Mouse (Mus musculus) heart, postnatal 0 days (tissue): ENCODE measurements around the gene Myof. TPM values are rescaled to one million over a fixed set of nuclear protein-coding genes. Genes with fewer than 3 reads are reported as not detected.
A peak's percentile ranks its signal among the peaks of the same experiment; 100 is the strongest.

Source experiments
- ATAC-seq: fragments of 200-750 bp; cut with Nextera tagmentation; 2 replicates; pipeline ENCODE4 v1.8.0; 2017; ENCODE audit warnings: low read depth, moderate number of reproducible peaks, moderate library complexity; ENCODE audit not compliant: insufficient read depth
- DNase-seq: peaks from one replicate; pipeline ENCODE4 v3.0.0-alpha.2; 2016; ENCODE audit warnings: low spot score
- H3K27ac ChIP-seq: fragments of 300-500 bp; sonication (generic); 2 replicates; pipeline ENCODE4 v1.5.1; 2014; ENCODE audit warnings: low read depth, mild to moderate bottlenecking
- H3K27me3 ChIP-seq: fragments of 300-500 bp; sonication (generic); 2 replicates; pipeline ENCODE4 v1.6.1; 2014; ENCODE audit warnings: low read length, mixed read lengths; ENCODE audit not compliant: control insufficient read depth, insufficient read depth
- H3K36me3 ChIP-seq: fragments of 300-500 bp; sonication (generic); replicated peaks from 2 replicates; pipeline ENCODE4 v1.6.1; 2014; ENCODE audit warnings: low read length, mixed read lengths; ENCODE audit not compliant: control insufficient read depth, insufficient read depth
- H3K4me1 ChIP-seq: fragments of 300-500 bp; sonication (generic); 2 replicates; pipeline ENCODE4 v1.6.1; 2014; ENCODE audit warnings: antibody characterized with exemption; ENCODE audit not compliant: control insufficient read depth, insufficient read depth
- H3K4me2 ChIP-seq: fragments of 300-500 bp; sonication (generic); 2 replicates; pipeline ENCODE4 v1.6.1; 2014; ENCODE audit warnings: low read depth, mild to moderate bottlenecking, low read length, moderate library complexity
- H3K4me3 ChIP-seq: fragments of 300-500 bp; sonication (generic); 2 replicates; pipeline ENCODE4 v1.5.1; 2014; ENCODE audit warnings: low read depth, low read length
- H3K9ac ChIP-seq: fragments of 300-500 bp; sonication (generic); replicated peaks from 2 replicates; pipeline ENCODE4 v1.6.1; 2014; ENCODE audit warnings: low read depth, low read length, mixed read lengths
- H3K9me3 ChIP-seq: fragments of 300-500 bp; sonication (generic); replicated peaks from 2 replicates; pipeline ENCODE4 v1.6.1; 2016; ENCODE audit warnings: low read length; ENCODE audit not compliant: control insufficient read depth
- CTCF ChIP-seq: IDR thresholded peaks from 2 replicates; pipeline ENCODE4 v1.5.1; 2016; ENCODE audit warnings: antibody characterized with exemption, control low read depth, low read depth
- EP300 ChIP-seq: IDR thresholded peaks from 2 replicates; pipeline ENCODE4 v1.6.1; 2016; ENCODE audit warnings: antibody characterized with exemption, low read depth
- WGBS: fragments of 180-500 bp; shearing (Covaris S2); extraction: QIAGEN DNeasy Blood & Tissue Kit; methylation state at CpG from one replicate; pipeline ENCODE4 v1.1.7; 2014; 5-methylcytosine and 5-hydroxymethylcytosine counted together
- polyA plus RNA-seq: library from polyadenylated mRNA; unstranded; fragments of >200 nt; fragmentation: Nextera tagmentation; extraction: Ambion mirVana; gene quantifications from 2 replicates; pipeline ENCODE4 v1.2.1, GENCODE M21; 2015
- total RNA-seq: library from RNA; depleted of rRNA; stranded (reverse); fragments of >200 nt; gene quantifications from 2 replicates; pipeline ENCODE4 v1.2.3, GENCODE M21; 2014; ENCODE audit warnings: low replicate concordance

Myof gene
- total and polyA plus RNA-seq, 2 experiments from 2014 or later: 2.8 to 9.5 TPM

DNA sequence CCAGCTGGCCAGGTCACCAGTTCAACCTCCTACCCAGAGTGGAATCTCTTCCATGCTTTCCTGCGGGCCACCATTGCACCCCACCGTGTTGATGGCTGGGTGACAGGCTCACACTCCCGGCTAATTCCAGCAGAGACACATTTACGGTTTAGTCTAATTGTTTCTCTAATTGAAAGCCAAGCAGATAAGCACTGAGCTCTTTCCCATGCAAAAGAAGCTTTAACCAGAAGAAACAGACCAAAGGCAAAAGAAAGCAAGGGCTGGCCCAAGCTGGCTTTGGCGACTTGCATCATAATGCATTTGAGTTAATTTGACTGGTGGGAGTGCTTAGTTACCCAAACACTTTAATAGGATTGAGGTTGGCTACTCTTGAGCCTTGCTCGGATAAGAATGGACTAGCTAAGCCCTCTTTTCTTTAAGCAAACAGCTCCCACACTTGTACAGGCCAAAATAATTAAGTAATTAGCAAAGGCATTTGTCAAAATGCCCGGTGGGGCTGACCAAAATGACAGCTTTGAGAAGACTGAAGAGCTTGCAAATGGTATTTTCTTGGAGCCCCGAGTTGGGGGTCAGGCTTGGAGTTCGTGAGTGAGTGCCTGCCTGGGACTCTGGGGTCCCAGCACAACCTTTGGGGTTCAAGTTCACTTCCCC is 161.8 kb downstream of the Myof start:
- no peaks in the 10 kb centered on the region for H3K36me3 ChIP-seq
- no peak overlapping the region for H3K27ac ChIP-seq
- H3K4me2 ChIP-seq: no peak overlapping the region
- H3K27me3 ChIP-seq: peaks cover 42% of the 10 kb centered on the region
- ATAC-seq (no peak), DNase-seq (no peak)
- no peak overlapping the region for H3K9ac ChIP-seq
- 28% methylated on average over 9 of the region's 9 CpGs for WGBS
- TF ChIP-seq EP300 (no peak), CTCF (no peak)
- H3K4me1 ChIP-seq: peaks cover 5% of the 10 kb centered on the region; the same call in 1 of the 2 replicates
- H3K9me3 ChIP-seq: no peaks in the 10 kb centered on the region
- no peak overlapping the region for H3K4me3 ChIP-seq

DNA sequence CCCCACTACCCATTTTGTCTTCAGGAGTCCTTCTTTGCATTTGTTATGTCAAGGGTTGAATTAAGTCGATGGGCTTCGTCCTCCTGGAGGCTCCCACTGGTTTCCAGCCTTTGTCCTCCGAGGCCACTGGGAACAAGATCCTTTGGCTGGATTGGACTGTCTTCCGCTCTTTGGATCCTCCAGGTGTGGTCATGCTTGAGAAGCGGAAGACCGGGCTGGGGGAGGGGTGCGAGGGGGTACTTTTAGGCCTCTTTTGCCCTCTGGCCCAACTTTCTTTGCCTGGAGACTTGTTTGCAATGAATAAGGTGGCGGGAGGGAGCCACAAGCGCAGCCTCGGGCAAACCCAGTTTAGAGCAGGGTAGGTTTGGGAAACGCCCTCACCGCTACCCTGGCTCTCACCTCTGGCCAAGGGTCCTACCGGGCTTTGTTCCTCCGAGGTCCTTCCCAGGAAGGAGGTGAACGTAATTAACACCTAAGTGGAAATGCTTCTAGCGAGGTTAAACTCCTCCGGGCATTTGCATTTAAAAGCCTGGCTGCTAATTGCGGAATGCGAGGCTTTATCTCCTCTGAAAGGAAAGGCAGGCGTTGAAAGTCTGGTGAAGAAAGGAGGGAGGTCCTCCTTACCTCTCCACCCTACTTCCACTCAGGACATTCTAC is 165.7 kb downstream of the Myof start:
- no peak overlapping the region for H3K9ac ChIP-seq
- TF ChIP-seq CTCF: no peak
- no peak for TF ChIP-seq EP300
- H3K9me3 ChIP-seq: no peaks in the 10 kb centered on the region
- peaks cover 29% of the 10 kb centered on the region for H3K27me3 ChIP-seq
- no peak for ATAC-seq
- peak overlapping the region; percentile 25 for H3K4me3 ChIP-seq
- H3K36me3 ChIP-seq: no peaks in the 10 kb centered on the region
- no peak overlapping the region for H3K27ac ChIP-seq
- no peak for DNase-seq
- 7% methylated on average over 20 of the region's 20 CpGs for WGBS
- peaks cover 5% of the 10 kb centered on the region; the same call in 1 of the 2 replicates for H3K4me1 ChIP-seq
- peak overlapping the region; percentile 39 for H3K4me2 ChIP-seq

DNA sequence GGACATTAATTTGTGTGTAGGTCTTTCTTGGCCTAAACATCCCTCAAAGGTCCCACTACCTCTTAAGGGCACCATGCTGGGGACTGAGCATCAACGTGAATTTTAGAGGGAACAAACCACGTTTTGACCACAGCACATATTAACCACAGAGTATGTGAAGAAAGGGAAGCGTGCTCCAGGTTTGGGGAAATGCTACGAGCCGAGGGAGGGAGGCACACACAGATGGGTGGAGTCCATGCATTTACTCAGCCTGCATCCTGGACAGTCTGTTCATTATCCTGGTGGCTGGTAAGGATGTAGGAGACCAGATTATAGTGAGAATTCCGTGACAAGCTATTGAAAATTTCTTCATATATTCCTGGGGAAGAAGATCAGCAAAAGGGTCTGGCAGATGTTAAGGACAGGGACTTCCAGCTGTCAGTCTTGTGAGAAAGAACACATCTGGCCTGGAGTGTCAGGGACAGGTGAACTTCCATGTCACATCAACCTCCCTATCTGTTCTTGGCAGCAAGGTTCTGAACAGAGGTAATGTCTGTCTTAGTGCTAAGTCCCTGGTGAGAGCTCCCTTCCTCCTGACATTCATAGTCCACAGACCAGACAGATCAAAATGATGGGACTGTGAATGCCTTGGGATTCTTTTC is 166.7 kb downstream of the Myof start:
- Histone ChIP-seq H3K27me3 (peaks cover 29% of the 10 kb centered on the region), H3K36me3 (no peaks in the 10 kb centered on the region), H3K9ac (no peak overlapping the region), H3K4me1 (peaks cover 5% of the 10 kb centered on the region; the same call in 1 of the 2 replicates), H3K4me3 (no peak overlapping the region), H3K4me2 (no peak overlapping the region), H3K27ac (no peak overlapping the region), H3K9me3 (no peaks in the 10 kb centered on the region)
- ATAC-seq (no peak), DNase-seq (no peak)
- TF ChIP-seq CTCF (no peak), EP300 (no peak)
- 62% methylated on average over 6 of the region's 6 CpGs for WGBS

DNA sequence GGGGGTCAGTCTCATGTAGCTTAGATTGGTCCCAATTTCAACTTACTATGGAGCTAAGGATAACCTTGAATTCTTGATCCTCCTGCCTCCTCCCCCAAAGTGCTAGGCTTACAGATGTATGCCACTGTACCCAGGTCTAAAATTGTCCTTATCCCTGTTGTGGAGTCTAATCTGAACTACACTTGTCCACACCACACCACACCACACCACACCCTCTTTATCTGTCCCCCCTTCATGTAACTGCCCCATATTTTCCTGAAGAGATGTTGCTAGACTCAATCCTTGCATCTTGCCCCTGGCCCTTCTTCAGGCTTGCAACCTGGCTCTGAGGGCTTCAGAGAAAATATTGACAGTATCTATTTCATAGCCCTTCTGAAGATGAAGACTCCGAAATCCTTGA is 169.9 kb downstream of the Myof start:
- Histone ChIP-seq H3K9ac (no peak overlapping the region), H3K36me3 (no peaks in the 10 kb centered on the region), H3K27ac (no peak overlapping the region), H3K4me2 (no peak overlapping the region), H3K4me3 (no peak overlapping the region), H3K27me3 (peaks cover 19% of the 10 kb centered on the region), H3K4me1 (peaks cover 5% of the 10 kb centered on the region; the same call in 1 of the 2 replicates), H3K9me3 (no peaks in the 10 kb centered on the region)
- TF ChIP-seq CTCF (no peak), EP300 (no peak)
- no peak for DNase-seq
- no peak for ATAC-seq
- WGBS: 71% methylated on average over 1 of the region's 1 CpGs

DNA sequence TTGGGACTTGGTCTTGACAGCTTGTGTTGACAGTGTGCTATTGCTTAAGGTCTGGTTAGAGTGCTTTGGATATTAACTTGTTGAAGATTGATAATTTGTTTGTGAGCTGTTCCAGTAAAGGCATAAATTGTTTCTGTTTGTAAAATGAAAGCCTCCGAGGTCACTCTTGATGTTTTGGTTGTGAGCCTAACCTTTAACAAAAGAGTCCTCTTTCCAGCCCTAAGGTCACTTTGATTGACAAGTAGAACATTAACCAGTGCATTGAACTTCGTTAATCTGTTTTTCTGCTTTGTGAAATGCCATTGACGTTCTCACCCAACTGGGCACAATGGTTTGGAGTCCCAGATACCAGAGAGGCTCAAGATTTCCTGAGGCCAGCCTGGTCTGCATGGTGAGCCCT is 175.8 kb downstream of the Myof start:
- DNase-seq (no peak), ATAC-seq (no peak)

More for the DNA sequence above, 175.8 kb downstream of the Myof start:
- WGBS: 68% methylated on average over 3 of the region's 3 CpGs
- H3K27ac ChIP-seq: no peak overlapping the region
- TF ChIP-seq EP300 (no peak), CTCF (no peak)
- no peak overlapping the region for H3K4me3 ChIP-seq
- no peak overlapping the region for H3K9ac ChIP-seq
- no peaks in the 10 kb centered on the region for H3K36me3 ChIP-seq
- no peaks in the 10 kb centered on the region for H3K4me1 ChIP-seq
- H3K9me3 ChIP-seq: no peaks in the 10 kb centered on the region
- H3K27me3 ChIP-seq: no peaks in the 10 kb centered on the region
- H3K4me2 ChIP-seq: no peak overlapping the region
